Mouse (Mus musculus): Measurements from ENCODE around the gene Cdk5. TPM values are rescaled to one million over a fixed set of nuclear protein-coding genes. Genes with fewer than 3 reads are reported as not detected.

Gene Cdk5
- polyA plus RNA-seq, 1 experiment from 2014 or later, result 123 TPM

GRCm38 (mm10) chr5:24426556-24427284 lies 3.4 kb upstream of the Cdk5 start:
- H3K4me1 ChIP-seq (replicated peaks), result peaks cover 57% of the 10 kb centered on the region
- no peak overlapping the region for H3K4me3 ChIP-seq
- no peak overlapping the region for H3K27ac ChIP-seq (replicated peaks)
- no peak for ATAC-seq (ENCODE audit: low FRiP score, low read depth)
- H3K4me2 ChIP-seq, result peak overlapping the region; percentile 72
- no peaks in the 10 kb centered on the region for H3K36me3 ChIP-seq
- H3K9me3 ChIP-seq, result no peaks in the 10 kb centered on the region
- WGBS, result 15% methylated on average over 9 of the region's 9 CpGs
- H3K9ac ChIP-seq, result no peak overlapping the region
- H3K27me3 ChIP-seq, result peaks cover 4% of the 10 kb centered on the region; the same call in 1 of the 2 replicates

- WGBS, result 4% methylated on average over 10 of the region's 10 CpGs
- H3K4me2 ChIP-seq, result peak overlapping the region; percentile 72
- peak overlapping the region; percentile 59; the same call in 1 of the 2 replicates for H3K9ac ChIP-seq
Measured at GRCm38 (mm10) chr5:24426037-24426432, 2.7 kb upstream of the Cdk5 start.

GRCm38 (mm10) chr5:24425421-24426036 lies 2.2 kb upstream of the Cdk5 start:
- H3K27ac ChIP-seq (replicated peaks), result peak overlapping the region; percentile 90
- no peaks in the 10 kb centered on the region for H3K36me3 ChIP-seq
- peak overlapping the region; percentile 59 for H3K9ac ChIP-seq
- H3K27me3 ChIP-seq, result peaks cover 4% of the 10 kb centered on the region; the same call in 1 of the 2 replicates
- under 1% methylated on average over 25 of the region's 30 CpGs for WGBS
- H3K4me1 ChIP-seq (replicated peaks), result peaks cover 58% of the 10 kb centered on the region
- ATAC-seq (ENCODE audit: low FRiP score, low read depth), result no peak
- peak overlapping the region; percentile 72 for H3K4me2 ChIP-seq
- H3K4me3 ChIP-seq, result peak overlapping the region; percentile 62
- H3K9me3 ChIP-seq, result no peaks in the 10 kb centered on the region

More at GRCm38 (mm10) chr5:24426037-24426432, 2.7 kb upstream of the Cdk5 start:
- H3K36me3 ChIP-seq, result no peaks in the 10 kb centered on the region
- peak overlapping the region; percentile 62 for H3K4me3 ChIP-seq
- H3K4me1 ChIP-seq (replicated peaks), result peaks cover 58% of the 10 kb centered on the region
- H3K27ac ChIP-seq (replicated peaks), result no peak overlapping the region
- H3K9me3 ChIP-seq, result no peaks in the 10 kb centered on the region
- peaks cover 4% of the 10 kb centered on the region; the same call in 1 of the 2 replicates for H3K27me3 ChIP-seq
- no peak for ATAC-seq (ENCODE audit: low FRiP score, low read depth)

- Histone ChIP-seq H3K4me2 (peak overlapping the region; percentile 72), H3K27ac (replicated peaks) (peak overlapping the region; percentile 90), H3K4me1 (replicated peaks) (peaks cover 58% of the 10 kb centered on the region), H3K9me3 (no peaks in the 10 kb centered on the region), H3K4me3 (peak overlapping the region; percentile 62), H3K9ac (peak overlapping the region; percentile 59), H3K27me3 (peaks cover 4% of the 10 kb centered on the region; the same call in 1 of the 2 replicates), H3K36me3 (peaks cover under 1% of the 10 kb centered on the region)
- under 1% methylated on average over 38 of the region's 60 CpGs for WGBS
- ATAC-seq (ENCODE audit: low FRiP score, low read depth), result no peak
Measured at GRCm38 (mm10) chr5:24424861-24425411, 1.6 kb upstream of the Cdk5 start.

GRCm38 (mm10) chr5:24424004-24424781 lies 863 bp upstream of the Cdk5 start:
- no peak for ATAC-seq (ENCODE audit: low FRiP score, low read depth)
- H3K27me3 ChIP-seq, result peaks cover 4% of the 10 kb centered on the region; the same call in 1 of the 2 replicates
- peak overlapping the region; percentile 90 for H3K27ac ChIP-seq (replicated peaks)
- peak overlapping the region; percentile 62 for H3K4me3 ChIP-seq
- H3K9me3 ChIP-seq, result no peaks in the 10 kb centered on the region
- H3K36me3 ChIP-seq, result peaks cover 8% of the 10 kb centered on the region
- H3K4me1 ChIP-seq (replicated peaks), result peaks cover 58% of the 10 kb centered on the region
- peak overlapping the region; percentile 59 for H3K9ac ChIP-seq
- H3K4me2 ChIP-seq, result peak overlapping the region; percentile 72
- WGBS, result 12% methylated on average over 21 of the region's 21 CpGs

- Histone ChIP-seq H3K4me3 (no peak overlapping the region), H3K9ac (no peak overlapping the region), H3K4me1 (replicated peaks) (peaks cover 35% of the 10 kb centered on the region), H3K36me3 (peaks cover 11% of the 10 kb centered on the region), H3K4me2 (no peak overlapping the region), H3K27me3 (no peaks in the 10 kb centered on the region), H3K9me3 (no peaks in the 10 kb centered on the region), H3K27ac (replicated peaks) (no peak overlapping the region)
- 92% methylated on average over 9 of the region's 9 CpGs for WGBS
- ATAC-seq (ENCODE audit: low FRiP score, low read depth), result no peak
Measured at GRCm38 (mm10) chr5:24420381-24420780, 2.9 kb downstream of the Cdk5 start.

- peaks cover 11% of the 10 kb centered on the region for H3K36me3 ChIP-seq
- no peaks in the 10 kb centered on the region for H3K27me3 ChIP-seq
- no peak for ATAC-seq (ENCODE audit: low FRiP score, low read depth)
- no peak overlapping the region for H3K9ac ChIP-seq
- H3K4me1 ChIP-seq (replicated peaks), result peaks cover 19% of the 10 kb centered on the region
- WGBS, result 90% methylated on average over 10 of the region's 10 CpGs
- H3K27ac ChIP-seq (replicated peaks), result no peak overlapping the region
- no peaks in the 10 kb centered on the region for H3K9me3 ChIP-seq
- H3K4me3 ChIP-seq, result no peak overlapping the region
- H3K4me2 ChIP-seq, result no peak overlapping the region
Measured at GRCm38 (mm10) chr5:24417587-24417986, 5.7 kb downstream of the Cdk5 start.

GRCm38 (mm10) chr5:24416222-24416736 lies 7.1 kb downstream of the Cdk5 start:
- Histone ChIP-seq H3K4me1 (replicated peaks) (peaks cover 9% of the 10 kb centered on the region), H3K4me3 (no peak overlapping the region), H3K4me2 (peak overlapping the region; percentile 34), H3K9me3 (no peaks in the 10 kb centered on the region), H3K27ac (replicated peaks) (0 out of 2 replicates have a peak overlapping the region, but pooled peaks have one; percentile 31), H3K36me3 (peaks cover 11% of the 10 kb centered on the region), H3K27me3 (no peaks in the 10 kb centered on the region), H3K9ac (no peak overlapping the region)
- peak; percentile 76 for ATAC-seq (ENCODE audit: low FRiP score, low read depth)
- 5% methylated on average over 21 of the region's 21 CpGs for WGBS

- ATAC-seq (ENCODE audit: low FRiP score, low read depth), result no peak
- 79% methylated on average over 13 of the region's 13 CpGs for WGBS
- no peak overlapping the region for H3K4me2 ChIP-seq
Measured at GRCm38 (mm10) chr5:24413938-24414337, 9.4 kb downstream of the Cdk5 start.

GRCm38 (mm10) chr5:24413042-24413693 lies 10.2 kb downstream of the Cdk5 start, which contains the start of gene Asic3:
TSS of gene Asic3 (plus strand) at chr5:24413392.
- H3K4me1 ChIP-seq (replicated peaks), result peaks cover 9% of the 10 kb centered on the region

More at GRCm38 (mm10) chr5:24413938-24414337, 9.4 kb downstream of the Cdk5 start:
- Histone ChIP-seq H3K9me3 (no peaks in the 10 kb centered on the region), H3K4me1 (replicated peaks) (peaks cover 9% of the 10 kb centered on the region), H3K4me3 (no peak overlapping the region), H3K36me3 (0 out of 2 replicates have a peak, but pooled peaks cover under 1% of the 10 kb centered on the region), H3K27ac (replicated peaks) (no peak overlapping the region), H3K27me3 (no peaks in the 10 kb centered on the region), H3K9ac (no peak overlapping the region)

GRCm38 (mm10) chr5:24412063-24412462 lies 11.3 kb downstream of the Cdk5 start:
- Histone ChIP-seq H3K9me3 (no peaks in the 10 kb centered on the region), H3K4me2 (no peak overlapping the region), H3K27me3 (no peaks in the 10 kb centered on the region), H3K4me3 (no peak overlapping the region), H3K27ac (replicated peaks) (no peak overlapping the region), H3K36me3 (no peaks in the 10 kb centered on the region), H3K4me1 (replicated peaks) (peaks cover 9% of the 10 kb centered on the region), H3K9ac (no peak overlapping the region)
- 93% methylated on average over 2 of the region's 2 CpGs for WGBS
- no peak for ATAC-seq (ENCODE audit: low FRiP score, low read depth)

More at GRCm38 (mm10) chr5:24413042-24413693, 10.2 kb downstream of the Cdk5 start, which contains the start of gene Asic3:
- Histone ChIP-seq H3K4me3 (no peak within 1 kb of the TSS), H3K27me3 (no peaks in the 10 kb centered on the region), H3K9ac (no peak within 1 kb of the TSS), H3K9me3 (no peaks in the 10 kb centered on the region), H3K4me2 (no peak within 1 kb of the TSS), H3K36me3 (no peaks in the 10 kb centered on the region), H3K27ac (replicated peaks) (no peak within 1 kb of the TSS)
- no peak for ATAC-seq (ENCODE audit: low FRiP score, low read depth)
- 50% methylated on average over 11 of the region's 11 CpGs for WGBS
